Mouse (Mus musculus): ENCODE data around the gene Set. TPM values are rescaled to one million over a fixed set of nuclear protein-coding genes. Genes with fewer than 3 reads are reported as not detected.
"Not testable (repeated sequence)": the region's sequence is repeated elsewhere in the genome, so short reads cannot be mapped to it uniquely, and the experiment has no call there.

Gene Set
- total RNA-seq (2021) = 10 to 100 TPM; 75.4 to 90.4 TPM
- long read RNA-seq, experiment 1, transcript Set-201 (8 exons, 2,834 nt) = major isoform, 67 of 74 reads
- long read RNA-seq, experiment 1, partial matches to known transcripts = 0 of 74 reads
- long read RNA-seq, experiment 1, other reads (novel, unspliced or antisense) = 5 of 74 reads
- long read RNA-seq, experiment 2, transcript Set-202 (8 exons, 2,824 nt) = minor isoform, 7 of 113 reads
- long read RNA-seq, experiment 2, transcript Set-201 (8 exons, 2,834 nt) = major isoform, 96 of 113 reads
- long read RNA-seq, experiment 2, partial matches to known transcripts = 6 of 113 reads
- long read RNA-seq, experiment 2, other reads (novel, unspliced or antisense) = 4 of 113 reads

DNA sequence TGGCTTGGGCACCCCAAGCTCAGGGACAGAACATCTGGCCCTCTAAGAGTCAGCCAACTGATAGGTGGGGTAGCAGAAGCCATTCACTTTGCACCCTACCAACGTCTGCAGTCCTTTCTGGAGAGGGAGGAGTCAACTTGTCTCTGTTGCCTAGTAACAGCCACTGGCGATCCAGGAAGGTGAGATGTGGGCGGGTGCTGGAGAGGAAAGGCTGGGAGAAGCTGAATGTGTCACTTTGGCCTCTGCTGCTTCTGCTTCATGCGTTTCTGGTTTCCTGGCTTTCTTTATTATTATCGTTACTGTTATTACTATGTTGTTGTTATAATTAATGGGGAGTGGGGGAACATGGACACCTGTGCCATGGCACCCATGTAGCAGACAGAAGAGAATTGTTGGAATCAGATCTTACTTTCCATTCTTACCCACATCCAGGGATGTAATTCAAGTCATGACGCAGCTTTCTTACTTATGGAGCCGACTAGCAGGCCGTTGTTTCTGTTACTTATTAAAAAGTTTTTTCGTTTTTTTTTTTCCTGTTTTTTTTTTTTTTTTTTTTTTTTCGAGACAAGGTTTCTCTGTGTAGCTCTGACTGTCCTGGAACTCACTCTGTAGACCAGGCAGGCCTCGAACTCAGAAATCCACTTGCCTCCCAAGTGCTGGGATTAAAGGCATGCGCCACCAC is at the start of gene Set:
TSS of gene Set (plus strand) at position 156 of the 682 bp plus-strand sequence.
- DNase-seq = no peak
- intact Hi-C loops (cut with DNase I; ENCODE audit: low total_unique reads) = no loop called here

DNA sequence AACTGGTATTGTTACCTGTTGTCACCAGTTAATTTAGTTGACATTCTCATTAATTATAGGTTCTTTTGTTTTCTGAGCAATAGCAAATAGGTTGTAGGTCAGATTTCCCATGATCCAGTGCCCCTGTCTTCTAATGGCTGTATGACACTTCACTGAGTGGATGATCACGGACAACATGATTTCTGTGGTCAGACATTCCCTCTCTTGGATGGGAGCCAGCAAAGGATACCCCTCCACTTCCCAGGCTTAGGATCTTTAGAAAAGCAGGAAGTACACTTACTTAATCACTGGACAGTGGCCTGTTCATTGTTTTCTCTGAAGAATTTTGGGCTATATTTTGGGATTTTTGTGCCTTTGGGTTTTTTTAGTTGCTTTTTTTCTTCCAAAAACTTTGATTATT is 48.1 kb upstream of the Set start:
- intact Hi-C loops (cut with DNase I; ENCODE audit: low total_unique reads) = no loop called here

DNA sequence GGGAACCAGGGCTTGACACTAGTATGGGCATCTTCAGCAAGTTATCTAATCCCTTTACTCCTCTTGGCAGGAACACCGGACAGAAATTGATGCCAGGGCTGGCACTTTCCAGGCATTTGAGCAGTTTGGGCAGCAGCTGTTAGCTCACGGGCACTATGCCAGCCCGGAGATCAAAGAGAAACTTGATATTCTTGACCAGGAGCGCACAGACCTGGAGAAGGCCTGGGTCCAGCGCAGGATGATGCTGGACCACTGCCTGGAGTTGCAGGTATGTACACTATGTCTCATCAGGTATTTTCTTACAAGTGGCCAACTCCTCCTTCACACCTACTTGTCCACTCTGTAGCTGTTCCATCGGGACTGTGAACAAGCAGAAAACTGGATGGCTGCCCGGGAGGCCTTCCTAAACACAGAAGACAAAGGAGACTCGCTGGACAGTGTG is 46.3 kb upstream of the Set start:
- peak; percentile 77 for DNase-seq
- intact Hi-C loops (cut with DNase I; ENCODE audit: low total_unique reads) = no loop called here

More for the DNA sequence above, 48.1 kb upstream of the Set start:
- DNase-seq = no peak

DNA sequence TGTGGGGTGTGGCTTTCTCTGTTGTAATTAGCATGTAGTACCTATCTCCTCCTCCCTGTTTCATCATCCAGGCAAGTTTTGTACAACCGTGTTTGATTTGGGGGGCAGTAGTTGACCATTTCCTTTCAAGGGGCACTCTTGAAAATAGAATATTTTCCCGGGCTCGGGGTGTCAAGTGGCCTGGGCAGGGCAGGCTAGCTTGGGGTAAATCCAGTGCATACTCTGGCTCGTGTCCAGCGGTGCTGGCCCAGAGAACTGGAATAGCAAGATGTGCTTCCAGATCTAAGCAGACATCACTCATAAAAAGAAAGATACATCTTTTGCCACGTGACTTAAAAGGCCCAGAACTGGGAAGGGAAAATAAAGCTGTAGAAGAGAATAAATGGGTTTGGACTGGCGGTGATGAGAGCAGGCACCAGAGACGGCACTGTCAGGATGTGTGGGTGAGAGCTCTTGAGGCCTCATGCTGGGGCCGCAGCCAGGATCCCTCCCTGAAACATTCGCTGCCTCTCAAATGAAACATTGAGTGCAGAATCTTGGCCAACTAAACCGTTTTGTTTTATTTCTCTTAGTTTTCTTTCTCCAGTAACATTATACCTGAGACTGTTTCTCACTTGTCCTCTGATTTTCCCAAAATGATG is 42.7 kb upstream of the Set start:
- peak; percentile 59 for DNase-seq

DNA sequence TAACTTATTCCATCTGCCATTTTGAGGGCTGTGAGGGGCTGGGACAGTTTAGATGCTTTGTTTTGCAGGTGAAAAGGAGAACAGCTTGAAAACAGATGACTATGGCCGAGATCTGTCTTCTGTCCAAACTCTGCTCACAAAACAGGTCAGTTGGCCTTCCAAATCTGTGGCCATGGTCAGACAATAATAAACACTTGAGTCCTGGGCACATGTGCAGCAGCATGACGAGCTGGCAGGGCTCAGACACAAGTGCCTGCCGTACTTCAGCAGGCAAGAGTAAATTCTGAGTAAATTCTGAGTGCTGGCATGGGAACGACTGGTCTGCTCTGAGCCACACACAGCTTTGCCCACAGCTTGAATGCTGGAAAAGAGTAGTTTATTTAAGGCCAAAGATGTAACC is 31.7 kb upstream of the Set start:
- intact Hi-C loops (cut with DNase I; ENCODE audit: low total_unique reads) = no loop called here

More for the DNA sequence above, 42.7 kb upstream of the Set start:
- intact Hi-C loops (cut with DNase I; ENCODE audit: low total_unique reads) = no loop called here

DNA sequence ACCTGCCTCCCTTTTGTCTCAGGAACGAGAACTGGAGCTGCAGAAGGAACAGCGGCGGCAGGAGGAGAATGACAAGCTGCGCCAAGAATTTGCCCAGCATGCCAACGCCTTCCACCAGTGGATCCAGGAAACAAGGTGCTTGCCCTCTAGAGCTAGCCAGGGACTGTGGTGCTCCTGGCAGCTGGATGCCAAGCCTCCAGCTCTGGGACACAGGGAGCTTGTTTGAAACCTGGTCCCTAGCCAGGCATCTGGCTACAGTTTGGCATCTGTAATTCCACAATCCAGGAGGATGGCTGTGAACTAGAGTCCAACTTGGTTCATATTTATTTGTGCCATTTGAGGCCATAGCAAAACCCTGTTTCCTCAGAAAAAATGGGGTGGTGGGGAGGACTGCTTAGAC is 30.2 kb upstream of the Set start:
- intact Hi-C loops (cut with DNase I; ENCODE audit: low total_unique reads) = no loop called here
- no peak for DNase-seq

More for the DNA sequence above, 31.7 kb upstream of the Set start:
- DNase-seq = no peak

DNA sequence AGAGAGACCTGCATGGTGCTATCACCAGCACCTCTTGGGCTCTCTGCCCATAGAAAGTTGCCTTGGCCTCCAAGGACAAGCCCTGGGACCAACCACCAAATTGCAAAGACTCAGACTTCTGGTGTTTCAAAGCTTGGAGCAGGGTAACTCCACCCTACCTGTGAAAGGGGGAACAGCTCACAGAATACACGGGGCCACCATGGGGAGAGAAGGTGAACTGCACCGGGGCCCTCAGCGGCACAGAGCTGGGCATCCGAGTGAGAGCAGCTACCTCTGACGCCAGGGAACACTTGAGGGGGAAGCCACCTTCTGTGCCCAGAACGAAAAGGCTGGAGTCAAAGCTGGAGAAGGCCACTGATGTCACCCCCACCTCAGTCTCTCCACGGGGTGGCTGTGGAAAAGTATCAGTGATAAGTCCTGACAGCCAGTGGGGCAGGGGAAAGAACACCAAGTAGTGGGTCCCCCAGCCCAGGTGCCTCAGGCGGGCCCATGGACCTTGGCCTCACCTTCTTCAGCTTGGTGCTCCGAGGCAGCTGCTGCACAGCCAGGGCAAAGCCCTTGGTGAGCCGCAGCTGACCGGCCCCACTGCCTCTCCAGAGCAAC is 24.8 kb upstream of the Set start:
- intact Hi-C loops (cut with DNase I; ENCODE audit: low total_unique reads) = no loop called here
- DNase-seq = no peak

DNA sequence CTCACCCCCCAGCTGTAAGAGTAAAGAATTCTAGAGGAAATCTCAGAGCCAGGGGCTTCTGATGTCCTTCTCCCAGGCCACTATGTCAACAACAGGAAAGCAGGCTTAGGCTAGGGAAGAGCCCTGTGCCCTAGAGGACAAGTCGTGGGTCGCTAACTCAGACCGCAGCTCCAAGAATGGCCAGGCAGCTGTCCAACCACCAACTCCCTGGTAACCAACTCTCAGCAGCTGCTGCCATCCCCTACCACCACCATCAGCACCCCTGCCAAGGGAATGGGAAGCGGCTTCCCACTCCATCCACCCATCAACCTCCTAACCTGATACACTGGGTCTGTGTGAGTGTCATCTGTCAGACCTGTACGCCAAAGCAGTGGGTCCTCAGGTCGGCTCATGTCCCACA is 24.2 kb upstream of the Set start:
- intact Hi-C loops (cut with DNase I; ENCODE audit: low total_unique reads) = no loop called here
- DNase-seq = no peak

DNA sequence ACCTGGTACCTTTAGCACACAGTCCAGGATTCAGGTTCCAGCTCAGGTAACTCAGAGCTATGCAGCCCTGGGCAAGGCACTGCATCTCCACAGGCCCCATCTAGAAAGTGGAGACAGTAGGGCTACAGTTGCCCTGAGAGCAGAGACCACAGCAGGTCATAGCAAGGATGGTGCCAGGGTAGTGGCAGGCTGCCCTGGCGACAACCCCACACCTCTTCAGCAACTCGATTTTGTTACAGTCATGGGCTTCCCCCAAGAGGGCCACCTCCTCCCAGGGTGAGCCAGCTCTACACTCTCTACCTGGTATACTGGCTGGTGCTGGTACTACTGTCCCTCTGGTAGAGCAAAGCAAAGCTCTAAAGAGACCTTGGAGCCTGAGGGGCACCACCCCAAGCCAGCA is 19.4 kb upstream of the Set start:
- no peak for DNase-seq

DNA sequence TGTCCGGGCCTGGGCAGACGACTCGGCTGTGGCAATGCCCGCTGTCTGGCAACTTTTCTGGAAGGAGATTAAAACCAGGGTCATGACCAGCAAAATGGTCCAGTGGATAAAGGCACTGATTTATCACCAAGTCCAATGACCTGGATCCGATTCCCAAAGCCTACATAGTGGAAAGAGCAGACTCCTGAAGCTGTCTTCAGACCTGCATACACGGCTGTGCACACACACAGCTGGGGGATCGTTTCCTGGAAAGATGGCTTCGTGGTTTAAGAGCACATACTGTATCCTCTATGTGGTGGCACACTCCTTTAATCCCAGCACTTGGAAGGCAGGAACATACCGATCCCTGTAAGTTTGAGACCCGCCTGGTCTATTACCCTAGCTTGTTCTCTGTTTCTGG is 18.8 kb upstream of the Set start:
- intact Hi-C loops (cut with DNase I; ENCODE audit: low total_unique reads) = no loop called here
- no peak for DNase-seq

More for the DNA sequence above, 19.4 kb upstream of the Set start:
- intact Hi-C loops (cut with DNase I; ENCODE audit: low total_unique reads) = no loop called here

DNA sequence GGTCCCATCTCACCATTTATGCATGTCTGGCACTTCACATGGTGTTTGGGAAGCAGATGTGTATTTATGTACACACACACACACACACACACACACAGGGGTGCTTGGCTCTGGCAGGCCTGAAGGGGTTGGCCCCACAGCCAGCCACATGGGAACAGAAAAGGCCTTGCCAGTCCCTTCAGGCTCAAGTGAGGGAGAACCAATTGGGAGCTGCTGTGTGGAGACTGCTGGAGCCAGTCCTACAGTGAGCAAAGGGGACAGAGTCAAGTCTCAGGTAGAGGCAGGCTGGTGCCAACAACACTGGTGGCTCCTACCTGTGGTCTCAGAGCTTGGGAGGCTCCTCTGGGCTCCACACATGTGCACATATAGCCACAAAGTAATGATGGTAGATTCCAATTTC is 17.5 kb upstream of the Set start:
- no peak for DNase-seq
- intact Hi-C loops (cut with DNase I; ENCODE audit: low total_unique reads) = no loop called here

DNA sequence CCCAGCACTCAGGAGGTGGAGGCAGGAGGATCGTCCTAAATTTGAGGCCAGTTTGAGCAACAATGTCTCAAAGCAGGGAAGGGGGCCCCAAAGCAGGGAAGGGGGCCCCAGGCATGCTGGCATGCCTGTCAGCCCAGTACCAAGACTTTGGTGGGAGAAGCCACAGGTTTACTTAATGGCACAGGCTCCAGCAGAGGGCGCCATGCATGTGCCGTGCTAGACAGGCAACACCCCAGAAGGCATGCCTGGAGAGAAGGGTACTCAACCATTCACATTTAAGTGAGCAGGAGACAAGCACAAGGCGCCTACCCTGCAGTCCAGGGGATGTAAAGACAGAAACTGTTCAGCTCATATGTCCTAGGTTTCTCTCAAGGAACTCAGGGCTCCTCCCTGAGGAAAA is 14.7 kb upstream of the Set start:
- intact Hi-C loops (cut with DNase I; ENCODE audit: low total_unique reads) = no loop called here
- peak; percentile 84 for DNase-seq

DNA sequence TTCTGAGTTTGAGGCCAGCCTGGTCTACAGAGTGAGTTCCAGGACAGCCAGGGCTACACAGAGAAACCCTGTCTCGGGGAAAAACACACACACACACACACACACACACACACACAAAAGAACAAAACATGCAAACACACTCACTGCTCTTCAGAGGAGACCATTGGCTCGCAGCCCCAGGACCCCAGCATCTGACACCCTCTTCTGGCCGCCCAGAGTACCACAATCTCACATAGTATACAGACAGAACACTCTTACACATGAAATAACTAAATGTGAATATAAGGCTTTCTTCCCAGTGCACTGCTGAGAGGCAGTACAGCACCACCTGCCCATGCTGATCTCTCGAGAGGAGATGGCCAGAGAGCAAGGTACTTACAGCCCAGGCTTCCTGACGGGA is 12.6 kb upstream of the Set start:
- intact Hi-C loops (cut with DNase I; ENCODE audit: low total_unique reads) = no loop called here

DNA sequence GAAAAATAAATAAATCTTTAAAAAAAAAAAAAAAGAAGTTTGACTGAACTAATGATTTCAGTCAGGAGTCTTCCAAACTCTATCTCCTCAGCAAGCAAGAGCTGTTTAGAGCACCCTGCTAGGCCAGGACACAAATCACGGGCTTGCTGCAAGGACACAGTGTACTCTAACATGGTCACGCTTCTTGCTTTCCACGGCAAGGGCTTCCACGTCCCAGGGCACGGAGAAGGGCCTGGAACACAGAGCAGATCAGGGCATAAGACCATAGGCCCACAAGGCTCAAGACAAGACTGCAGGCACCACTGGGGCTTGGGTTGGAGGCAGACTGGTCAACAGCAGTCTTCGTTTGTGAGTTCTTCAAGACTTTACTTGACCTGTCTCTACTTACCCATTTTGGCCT is 10.1 kb upstream of the Set start:
- no peak for DNase-seq
- intact Hi-C loops (cut with DNase I; ENCODE audit: low total_unique reads) = loop anchor here (5.0 kb wide), 1 partner anchor 50 kb away; no protein-coding TSS in a partner anchor

More for the DNA sequence above, 12.6 kb upstream of the Set start:
- DNase-seq = no peak

DNA sequence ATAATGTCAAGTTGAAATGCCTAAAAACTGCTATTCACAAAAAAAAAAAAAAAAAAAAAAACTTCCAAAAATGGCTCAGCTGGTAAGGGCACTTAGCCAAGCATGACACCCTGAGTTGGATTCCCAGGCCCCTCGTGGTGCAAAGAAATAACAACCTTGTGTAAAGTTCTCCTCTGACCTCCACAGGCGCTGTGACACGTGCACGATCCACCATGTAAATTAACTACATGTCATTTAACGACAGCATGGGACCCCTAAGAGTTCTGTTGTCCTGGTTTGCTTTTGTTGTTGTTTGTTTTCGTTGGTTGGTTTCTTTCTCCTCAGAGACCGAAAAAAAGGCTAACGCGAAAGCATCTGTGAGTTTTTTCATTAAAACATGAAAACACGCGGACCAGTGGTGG is 9.1 kb upstream of the Set start:
- DNase-seq = no peak
- intact Hi-C loops (cut with DNase I; ENCODE audit: low total_unique reads) = loop anchor here (5.0 kb wide), 1 partner anchor 49 kb away; no protein-coding TSS in a partner anchor

DNA sequence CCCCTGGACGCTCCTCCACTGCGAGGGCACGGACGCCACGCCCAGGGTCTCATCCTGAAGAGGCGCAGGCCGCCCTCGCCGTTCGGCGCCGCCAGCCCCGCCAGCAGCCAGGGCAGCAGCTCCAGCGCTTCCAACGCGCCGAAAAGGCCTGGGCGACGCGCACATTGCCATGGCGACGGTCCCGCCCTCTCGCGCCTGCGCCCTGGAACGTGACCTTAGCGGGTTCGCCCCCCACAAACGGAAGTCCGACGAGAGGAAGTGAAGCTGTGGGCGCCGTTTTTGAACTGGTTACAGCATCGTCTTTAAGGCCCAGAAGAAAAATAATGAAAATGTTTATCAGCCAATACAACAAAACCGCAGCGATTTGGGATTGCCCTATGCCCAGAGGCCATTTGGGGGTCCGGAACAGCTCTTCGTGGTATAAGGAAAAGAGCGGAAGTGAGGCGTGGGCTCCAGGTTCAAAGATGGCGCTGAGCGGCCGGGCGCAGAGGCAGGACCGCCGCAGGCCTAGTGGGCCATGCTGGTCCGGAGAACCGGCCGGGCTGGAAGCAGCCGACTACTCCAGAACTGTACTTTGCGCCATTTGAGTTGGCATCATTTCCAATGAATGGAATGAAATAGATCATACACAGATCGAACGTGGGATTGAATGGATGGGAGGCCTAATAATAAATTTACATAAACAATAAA is 8.3 kb upstream of the Set start, which contains the start of gene Wdr34:
TSS of gene Wdr34 (minus strand) at position 183 of the 690 bp plus-strand sequence.
- peak; percentile 98 for DNase-seq
- intact Hi-C loops (cut with DNase I; ENCODE audit: low total_unique reads) = loop anchor here (5.0 kb wide), 1 partner anchor 48 kb away; no protein-coding TSS in a partner anchor

DNA sequence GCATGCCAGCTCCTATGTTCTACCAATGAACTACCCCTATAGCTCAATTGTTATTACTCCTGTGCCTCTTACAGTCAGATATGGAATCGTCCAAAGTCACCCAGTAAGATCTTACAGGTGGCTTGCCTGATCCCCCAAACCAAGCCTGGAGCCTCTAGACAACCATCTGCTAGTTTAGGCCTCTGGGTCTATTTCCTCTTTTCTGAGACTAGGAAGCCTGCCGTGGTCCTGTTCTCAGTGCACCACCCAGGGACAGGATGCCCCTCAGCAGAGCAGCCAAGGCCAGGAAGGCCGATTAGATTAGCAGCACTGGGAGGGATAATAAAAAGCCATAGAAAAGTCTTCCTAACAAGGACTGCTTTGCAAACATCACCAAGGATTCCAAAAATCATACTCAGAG is 7.3 kb upstream of the Set start:
- intact Hi-C loops (cut with DNase I; ENCODE audit: low total_unique reads) = loop anchor here (5.0 kb wide), 1 partner anchor 47 kb away; no protein-coding TSS in a partner anchor
- DNase-seq = no peak

DNA sequence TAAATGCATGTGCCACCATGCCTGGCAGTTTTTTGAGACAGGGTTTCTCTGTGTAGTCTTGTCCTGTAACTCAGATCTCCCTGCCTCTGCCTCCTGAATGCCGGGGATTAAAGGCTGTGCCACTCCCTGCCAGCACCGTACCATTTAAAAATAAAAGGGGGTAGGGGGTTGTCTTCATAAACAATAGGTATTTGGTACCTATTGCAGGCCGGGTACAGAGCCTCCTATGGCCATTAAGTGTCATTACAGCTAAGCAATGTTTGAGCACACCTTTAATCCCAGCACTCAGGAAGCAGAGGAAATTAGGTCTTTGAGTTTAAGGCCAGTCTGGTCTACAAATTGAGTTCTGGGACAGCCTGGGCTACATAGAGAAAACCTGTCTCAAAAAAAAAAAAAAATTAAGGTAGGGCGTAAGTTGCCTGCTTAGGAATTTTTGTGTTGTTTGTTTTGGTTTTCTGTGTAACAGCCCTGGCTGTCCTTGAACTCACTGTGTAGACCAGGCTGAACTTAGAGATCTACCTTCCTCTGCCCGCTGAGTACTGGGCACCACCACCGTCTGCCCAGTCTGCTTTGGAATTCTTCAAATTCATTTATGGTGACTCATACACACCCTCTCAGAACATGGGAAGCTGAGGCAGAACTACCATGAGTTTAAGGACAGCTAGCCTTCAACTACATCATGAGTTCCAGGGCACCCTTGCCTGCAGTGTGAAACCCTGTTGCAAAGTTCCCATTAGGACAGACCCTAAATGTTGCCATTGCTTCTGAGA is 5.0 kb upstream of the Set start:
- no peak for DNase-seq
- intact Hi-C loops (cut with DNase I; ENCODE audit: low total_unique reads) = no loop called here

DNA sequence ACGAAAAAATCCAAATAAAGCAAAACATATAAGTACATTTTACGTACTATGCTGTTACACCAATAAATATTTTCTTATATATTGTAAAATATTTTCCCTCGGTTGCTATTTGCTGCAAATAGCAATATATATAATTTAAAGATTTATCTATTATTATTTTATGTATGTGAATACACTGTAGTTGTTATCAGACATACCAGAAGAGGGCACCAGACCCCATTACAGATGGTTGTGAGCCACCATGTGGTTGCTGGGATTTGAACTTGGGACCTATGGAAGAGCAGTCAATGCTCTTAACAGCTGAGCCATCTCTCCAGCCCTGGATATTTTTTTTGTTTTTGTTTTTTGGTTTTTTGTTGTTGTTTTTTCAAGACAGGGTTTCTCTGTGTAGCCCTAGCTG is 1.9 kb upstream of the Set start:
- intact Hi-C loops (cut with DNase I; ENCODE audit: low total_unique reads); DNase-seq: not testable (repeated sequence)
